Mouse (Mus musculus) heart, adult 8-10 months (tissue): ENCODE data around the gene Cd300a. TPM values are rescaled to one million over a fixed set of nuclear protein-coding genes. Genes with fewer than 3 reads are reported as not detected.
A peak's percentile ranks its signal among the peaks of the same experiment; 100 is the strongest.

Experiments used
- DNase-seq: peaks from one replicate; pipeline ENCODE4 v3.0.0; 2022; ENCODE audit warnings: low spot score
- total RNA-seq, 4 experiments: library from RNA; stranded (reverse); gene quantifications; 2 replicates each; pipeline ENCODE4 v1.2.4; 2022

The Cd300a gene
- total RNA-seq, 4 experiments from 2014 or later, result 0.38 to 1.6 (median 0.86) TPM

DNA sequence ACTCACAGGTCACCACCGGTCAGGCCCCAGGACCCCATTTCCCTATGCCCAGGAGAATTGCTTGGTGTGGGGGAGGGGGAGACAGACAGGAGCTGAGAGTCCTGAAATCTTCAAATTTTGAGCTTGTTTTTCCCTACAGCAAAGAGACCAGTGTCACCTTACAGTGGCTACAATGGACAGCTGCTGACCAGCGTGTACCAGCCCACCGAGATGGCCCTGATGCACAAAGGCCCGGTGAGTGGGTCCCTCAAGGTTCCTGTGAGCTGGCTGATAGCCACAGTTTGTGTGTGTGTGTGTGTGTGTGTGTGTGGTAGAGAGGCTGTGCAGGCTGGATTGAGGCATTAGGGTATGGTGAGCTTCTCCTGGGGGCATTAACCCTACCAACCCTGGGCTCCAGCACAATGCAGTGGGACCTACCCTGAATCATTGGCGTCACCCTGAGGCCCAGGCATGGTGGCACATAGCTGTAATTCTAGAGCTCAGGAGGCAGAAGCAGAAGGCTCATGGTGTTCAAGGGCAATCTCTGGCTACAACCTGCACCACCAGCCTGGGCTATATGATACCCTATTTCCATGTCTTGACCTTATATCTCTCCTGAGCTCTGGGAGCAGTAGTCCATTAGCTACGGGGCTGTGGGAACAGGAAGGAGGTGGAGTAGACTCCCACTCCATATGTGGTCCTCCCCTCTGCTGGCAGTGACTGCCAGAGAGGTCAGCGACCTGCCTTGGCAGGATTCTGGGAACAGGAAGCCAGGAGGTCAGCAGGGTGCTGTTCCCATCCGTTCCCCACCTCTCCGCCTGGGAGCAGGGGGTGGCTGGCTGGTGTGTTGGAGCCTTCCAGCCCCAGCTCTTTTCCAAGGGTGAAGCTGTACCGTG lies 23.1 kb upstream of the Cd300a start:
- DNase-seq, result peak; percentile 56

DNA sequence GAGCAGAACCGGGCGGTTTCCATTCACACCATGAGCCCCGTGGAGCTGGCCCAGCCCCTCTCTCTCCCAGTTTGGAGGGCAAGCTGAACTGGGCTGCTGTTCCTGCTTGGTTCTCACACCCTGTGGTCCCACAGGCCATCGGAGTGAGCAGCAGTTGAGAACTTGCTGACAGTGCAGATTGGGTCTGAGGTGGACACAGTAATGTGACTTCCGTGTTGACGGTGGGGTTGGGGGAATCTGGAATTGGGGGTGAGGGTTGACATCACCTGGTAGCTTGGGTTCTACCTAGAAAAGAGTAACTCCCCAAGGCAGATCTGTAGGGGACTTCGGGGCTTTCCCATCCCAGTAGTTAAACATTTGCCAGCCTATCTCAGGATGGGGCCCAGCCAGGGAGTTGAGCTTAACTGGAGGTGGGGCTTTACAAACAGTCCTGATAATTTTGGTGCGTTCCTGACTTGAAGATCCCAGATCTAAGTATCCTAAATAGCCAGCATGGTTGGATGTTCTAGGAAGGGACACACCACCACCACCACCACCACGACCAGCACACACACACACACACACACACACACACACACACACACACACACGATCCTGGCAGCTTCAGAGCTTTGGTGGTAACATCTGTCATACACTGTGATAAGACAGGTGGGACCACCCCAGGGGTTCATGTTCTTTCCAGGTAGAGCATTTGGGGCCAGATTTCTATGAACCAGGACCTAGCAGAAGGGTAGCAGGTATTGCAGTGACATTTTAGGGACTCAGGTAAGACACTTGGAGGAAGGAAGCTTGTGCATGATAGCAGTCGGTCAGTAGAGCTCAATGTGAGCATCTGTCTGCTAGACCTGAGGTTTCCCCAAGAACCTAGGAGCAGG lies 22.2 kb upstream of the Cd300a start:
- no peak for DNase-seq

DNA sequence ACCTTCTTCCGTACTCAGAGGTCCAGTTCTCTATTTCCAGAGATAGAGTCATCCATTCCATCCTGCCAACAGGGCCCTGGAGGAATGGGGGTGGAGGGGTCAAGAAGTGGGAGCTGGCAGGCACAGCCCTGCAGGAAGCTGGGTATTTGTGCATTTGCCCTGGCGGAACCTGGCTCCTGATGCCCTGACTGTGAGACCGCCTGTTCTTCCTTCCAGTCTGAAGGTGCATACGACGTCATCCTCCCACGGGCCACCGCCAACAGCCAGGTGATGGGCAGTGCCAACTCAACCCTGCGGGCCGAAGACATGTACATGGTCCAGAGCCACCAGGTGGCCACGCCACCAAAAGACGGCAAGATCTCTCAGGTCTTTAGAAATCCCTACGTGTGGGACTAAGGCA lies 21.6 kb upstream of the Cd300a start:
- no peak for DNase-seq

DNA sequence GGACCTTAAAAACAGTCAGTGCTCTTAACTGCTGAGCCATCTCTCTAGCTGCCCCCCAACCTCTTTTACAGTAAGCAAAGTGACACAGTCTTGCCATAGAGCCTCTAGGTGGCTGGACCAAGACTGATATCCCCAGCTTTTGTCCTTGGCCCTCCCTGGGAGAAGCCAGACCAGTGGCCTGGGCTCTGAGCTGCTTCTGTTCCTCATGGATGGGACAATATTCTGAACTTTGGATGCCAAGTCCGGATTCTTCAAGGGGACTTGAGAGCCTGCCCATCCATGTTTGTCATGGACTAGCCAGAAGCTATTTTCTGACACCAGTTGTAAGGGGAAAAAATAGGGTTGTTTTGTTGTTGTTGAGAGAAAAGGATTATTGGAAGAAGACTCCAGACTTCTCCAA lies 20.1 kb upstream of the Cd300a start:
- DNase-seq, result no peak

DNA sequence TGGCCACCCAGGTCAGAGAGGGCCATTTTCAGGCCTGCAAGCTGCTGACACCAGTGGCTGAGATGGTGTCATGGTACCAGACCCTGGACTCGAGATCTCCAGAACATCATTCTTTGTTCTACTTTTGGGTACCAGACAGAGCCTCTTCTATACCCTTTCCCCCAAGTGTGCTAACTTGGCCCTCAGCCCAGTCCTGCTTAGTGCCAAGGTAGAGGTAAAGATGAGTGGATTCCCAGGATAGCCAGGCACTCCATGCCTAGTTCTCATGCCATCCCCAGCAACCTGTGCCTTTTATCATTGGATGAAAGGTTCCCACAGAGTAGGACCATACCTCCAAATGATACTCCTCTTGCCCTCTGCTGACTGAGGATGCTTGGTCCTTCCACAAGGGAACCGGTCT lies 18.3 kb upstream of the Cd300a start:
- DNase-seq, result no peak

DNA sequence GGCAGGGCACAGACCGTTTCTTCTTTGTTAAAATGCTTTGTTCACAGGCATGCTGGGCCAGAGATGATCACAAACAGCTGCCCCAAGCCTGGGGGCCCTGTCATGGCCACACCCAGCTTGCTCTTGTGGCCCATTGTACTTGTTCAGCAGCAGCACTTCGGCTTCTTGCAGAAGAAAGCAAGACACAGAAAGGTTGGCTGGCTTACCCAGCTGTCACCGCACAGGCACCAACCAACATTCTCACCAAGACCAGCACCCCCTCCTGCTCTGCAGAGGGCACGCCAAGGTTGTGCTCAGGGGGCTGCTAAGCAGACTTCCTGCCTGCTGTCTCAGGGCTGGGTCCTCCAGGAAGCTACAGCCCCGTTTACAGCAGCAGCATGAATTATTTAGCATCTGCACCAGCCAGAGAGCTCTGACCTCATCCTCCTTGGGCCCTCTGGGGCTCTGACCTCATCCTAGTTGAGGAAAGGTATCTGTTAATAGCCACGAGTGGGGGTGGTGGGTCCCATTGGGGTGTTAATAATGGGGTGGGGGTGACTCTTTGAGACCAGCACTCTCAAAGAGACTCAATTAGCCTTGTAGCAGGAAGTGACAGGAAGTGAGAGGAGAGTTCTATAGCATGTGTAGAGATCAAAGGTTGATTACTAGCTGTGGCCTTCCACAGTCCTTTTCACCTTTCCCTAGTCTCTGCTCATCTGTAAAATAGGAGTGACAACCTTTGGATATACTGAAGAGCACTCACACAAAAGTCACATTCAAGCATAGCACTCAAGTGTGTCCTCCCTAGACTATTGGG lies 16.6 kb upstream of the Cd300a start:
- DNase-seq, result no peak

DNA sequence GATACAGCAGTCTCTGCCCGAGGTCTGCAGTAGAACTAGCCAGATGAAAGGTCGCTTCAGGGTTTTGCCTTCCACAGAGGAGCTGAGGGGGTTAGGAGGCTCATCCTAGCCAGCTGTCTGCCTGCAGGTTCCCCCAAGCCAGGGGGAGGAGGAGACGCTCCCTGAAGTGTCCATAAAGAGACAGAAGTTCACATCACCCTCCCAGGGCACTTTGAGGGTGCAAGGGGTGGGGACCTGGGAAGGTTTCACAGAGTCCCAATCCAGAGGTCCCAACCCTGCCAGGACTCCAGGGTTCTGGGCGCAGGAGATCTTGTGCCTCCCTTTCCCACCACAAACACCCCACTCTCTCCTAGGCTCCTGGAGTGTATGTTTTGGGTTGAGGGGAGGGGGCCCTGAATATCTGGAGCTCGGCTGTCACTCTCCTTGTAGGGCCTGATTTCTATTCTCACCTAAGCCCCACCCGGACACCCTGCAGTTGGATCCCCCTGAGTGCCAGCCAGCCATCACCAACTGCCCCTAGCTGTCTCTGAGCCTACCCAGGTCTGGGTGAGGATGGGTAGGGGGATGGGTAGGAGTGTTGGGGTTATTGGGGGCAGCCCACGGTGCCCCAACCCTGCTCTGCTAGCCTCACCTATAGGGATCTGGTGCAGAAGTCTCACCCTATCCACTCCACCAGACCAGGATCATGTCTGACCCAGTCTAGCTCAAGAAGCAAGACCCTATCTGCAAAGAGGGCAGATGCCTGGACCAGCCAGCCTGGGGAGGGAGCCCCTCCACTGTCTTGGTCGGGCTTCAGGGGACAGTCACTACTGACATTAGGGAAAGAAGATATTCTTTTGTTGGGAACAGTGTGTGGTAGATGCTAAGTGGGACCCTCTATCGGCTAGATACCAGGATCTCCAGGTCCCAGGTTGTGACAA lies 15.4 kb upstream of the Cd300a start:
- DNase-seq, result no peak

DNA sequence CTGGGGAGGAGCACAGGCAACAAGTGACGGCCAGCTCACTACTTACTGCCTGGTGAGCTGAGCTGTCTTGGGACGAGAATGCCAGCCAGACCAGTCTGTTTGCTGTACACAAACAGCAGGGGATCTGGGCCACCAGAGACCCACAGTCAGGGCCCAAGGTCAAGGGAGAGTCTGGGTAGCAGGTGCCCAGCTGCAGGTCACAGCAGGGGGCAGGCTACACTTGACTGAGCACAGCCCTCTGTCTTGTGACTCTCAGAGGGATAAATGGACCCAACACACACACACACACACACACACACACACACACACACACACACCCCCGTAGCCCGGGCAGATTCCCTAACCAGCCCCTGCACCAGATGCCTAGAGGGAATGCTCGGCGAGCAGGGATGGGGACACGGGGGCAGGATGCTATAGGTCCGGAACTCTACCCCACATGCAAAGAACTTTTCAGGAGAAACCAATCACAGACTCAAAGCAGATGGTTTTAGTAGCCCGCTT lies 14.5 kb upstream of the Cd300a start:
- no peak for DNase-seq

DNA sequence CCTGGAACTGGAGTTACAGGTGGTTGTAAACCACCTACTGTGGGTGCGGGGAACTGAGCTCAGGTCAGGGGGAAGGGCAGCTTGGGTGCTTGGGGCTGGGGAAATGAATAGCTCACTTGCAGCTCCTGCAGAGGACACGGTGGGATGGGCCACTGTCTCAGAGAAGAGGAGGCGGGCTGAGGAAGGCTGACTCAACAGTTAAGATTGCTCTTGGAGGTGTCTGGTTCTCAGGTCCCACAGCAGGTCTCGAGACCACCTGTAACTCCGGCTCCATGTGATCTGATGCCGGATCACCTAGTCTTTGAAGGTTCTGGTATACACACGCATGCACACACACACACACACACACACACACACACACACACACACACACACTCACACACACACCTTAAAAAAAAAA lies 13.7 kb upstream of the Cd300a start:
- DNase-seq, result no peak

DNA sequence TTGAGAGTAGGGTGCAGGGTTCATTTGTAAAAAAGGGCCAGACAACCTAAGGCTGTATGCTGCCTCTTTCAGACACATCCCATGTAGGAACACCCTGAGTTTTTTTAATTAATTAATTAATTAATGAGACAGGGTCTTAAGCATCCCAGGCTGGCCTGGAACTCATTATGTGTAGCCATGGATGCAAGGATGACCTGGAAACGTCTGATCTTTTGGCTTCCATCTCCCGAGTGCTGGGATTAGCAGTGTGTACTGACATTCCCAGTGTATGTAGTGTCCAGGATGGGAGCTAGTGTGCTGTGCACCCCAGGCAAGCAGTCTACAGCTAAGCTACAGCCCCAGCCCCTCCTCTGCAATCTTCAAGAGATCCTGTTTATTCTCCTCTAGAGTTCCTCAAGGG lies 13.2 kb upstream of the Cd300a start:
- no peak for DNase-seq

DNA sequence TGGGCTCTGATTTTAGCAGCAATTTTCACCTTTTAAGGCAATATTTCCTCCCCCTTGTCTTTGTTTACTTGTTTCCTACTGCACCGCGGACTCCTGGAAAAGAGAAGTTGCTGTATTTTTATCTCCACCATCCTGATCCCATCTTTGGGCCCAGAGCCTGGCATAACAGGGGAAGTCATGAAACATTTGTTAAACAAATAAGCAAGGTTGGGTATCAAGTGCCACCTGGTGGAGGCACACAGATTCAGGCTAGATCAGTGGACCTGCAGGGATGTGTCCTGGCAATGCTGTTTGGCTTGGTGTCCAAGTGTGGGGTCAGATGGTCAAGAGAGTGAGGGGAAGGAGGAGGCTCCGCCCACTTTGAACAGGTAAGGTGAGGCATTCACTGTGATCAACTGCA lies 12.7 kb upstream of the Cd300a start:
- DNase-seq, result no peak

DNA sequence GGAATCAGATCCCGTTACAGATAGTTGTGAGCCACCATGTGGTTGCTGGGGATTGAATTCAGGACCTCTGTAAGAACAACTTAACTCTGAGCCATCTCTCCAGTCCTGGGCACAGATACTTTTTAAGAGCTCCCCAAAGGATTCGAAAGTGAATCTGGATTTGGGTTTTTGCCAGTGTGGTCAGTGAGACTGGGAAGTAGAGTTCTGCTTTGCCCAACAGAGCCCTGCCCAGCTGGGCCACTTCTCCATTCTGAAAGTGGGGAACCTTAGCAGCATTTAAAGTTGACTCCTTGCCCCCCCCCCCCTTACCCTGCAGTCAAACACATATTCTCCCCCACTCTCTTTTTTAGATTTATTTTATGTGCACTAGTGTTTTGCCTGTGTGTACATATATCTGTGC lies 10.2 kb upstream of the Cd300a start:
- peak; percentile 42 for DNase-seq

DNA sequence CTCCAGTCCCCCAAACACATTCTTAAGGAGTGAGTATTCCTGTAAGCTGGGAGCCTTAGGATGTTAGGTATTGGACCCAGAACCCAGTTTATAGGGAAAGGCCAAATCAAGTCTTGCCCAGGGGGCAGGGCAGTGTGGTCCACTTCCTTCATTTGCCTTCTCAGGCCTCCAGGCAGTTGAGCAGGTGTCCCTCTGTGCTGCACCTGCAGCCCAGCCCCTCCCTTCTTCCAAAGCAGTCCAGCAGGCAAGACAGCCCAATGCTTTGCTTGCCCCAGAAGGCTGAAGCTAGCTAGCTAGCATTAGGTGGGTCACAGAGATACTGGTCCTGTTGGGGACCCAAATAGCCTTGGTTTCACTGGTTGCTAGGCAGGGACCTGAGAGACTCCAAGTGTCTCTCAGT lies 9.7 kb upstream of the Cd300a start:
- no peak for DNase-seq

DNA sequence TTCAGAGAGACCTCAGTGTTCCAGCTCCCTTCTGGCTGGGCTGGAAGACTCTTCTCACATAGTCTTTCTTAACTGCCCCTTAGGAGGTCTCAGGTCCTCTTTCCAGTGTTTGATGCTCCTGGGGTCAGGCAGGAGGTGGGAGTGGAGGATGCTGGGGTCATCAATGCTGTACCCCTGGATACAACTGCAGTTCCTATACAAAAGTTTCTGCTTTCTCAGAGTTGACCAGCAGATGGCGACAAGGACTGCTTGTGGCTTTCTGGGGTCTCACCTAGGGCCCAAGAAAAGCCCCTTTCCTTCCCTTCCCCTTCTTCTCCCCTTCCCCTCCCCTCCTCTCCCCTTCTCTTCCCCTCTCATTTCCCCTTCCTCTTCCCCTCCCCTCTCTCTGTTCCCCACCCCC lies 9.3 kb upstream of the Cd300a start:
- no peak for DNase-seq

DNA sequence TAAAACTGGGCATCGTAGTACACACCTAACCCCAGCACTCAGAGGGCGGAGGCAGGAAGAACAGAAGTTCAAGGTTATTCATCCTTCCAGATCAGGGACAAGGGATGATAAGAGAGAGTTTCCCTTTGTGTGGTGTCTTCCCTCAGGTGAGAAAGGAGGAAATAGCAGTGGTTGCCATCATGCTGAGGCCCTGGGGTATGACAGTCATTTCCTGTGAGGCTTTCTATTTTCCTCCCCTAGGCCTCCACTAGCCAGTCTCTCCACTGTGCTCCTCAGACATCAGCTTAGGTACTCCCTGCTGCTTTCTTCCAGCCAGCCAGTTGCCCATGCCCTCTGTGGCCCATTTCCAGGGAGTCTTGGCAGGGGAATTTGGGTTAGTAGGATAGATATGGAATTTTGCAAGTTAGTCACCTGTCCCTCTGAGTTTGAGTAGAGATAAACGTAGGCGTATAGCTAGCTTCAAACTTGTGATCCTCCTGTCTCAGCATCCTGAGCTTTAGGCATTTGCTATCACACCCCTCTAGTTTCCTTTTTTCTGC lies 6.5 kb upstream of the Cd300a start:
- DNase-seq, result no peak

DNA sequence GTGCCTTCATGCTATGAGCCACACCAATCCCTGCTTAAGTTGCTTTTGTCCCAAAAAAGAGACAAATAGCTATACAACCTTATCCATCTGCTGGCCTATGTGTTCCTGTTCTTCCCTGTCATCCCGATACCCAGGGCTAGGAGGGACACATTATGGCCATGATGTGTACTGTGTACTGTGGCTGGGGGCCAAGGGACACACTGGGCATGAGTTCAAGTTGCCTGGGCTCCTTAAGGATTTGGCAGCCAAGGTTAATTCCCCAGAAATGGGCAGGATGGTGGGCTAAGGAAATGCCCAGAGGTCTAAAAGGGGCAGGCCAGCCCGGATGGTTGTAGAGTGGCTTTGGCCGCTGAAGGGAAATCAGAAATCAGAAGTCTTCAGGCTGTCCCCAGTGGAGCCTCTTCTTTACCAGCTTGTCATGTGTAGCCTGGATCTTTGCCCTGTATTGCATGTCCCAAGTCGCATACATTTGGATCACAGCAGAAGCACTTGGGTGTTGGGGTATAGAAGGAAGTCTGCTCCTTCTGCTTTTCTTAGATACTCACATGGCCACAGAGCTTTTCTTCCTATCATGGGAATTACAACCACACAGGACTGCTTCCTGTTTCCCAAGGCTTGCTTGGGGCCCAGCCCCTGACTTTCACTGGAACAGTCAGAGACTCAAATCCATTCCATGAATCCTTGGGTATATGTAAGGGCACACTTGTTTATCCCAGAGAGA lies 5.3 kb upstream of the Cd300a start:
- DNase-seq, result peak; percentile 44

DNA sequence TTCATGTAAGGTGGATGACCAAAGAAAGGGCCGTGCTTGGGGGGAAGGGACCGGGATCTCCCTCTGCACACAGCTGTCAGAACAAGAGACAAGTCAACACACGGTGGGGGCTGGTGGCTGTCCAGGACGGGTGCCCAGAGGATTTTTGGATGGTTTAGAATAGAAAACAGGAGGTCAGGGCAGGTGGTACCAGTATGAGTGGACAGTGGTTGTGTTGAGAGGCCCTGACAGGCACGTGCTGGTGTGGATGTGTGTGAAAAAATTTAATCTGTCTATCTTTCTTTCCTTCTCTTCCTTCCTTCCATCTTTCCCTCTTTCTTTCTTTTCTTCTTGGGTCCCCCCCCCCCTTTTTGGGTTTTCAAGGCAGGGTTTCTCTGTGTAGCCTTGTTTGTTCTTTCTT lies 701 bp downstream of the Cd300a start:
- DNase-seq, result no peak

DNA sequence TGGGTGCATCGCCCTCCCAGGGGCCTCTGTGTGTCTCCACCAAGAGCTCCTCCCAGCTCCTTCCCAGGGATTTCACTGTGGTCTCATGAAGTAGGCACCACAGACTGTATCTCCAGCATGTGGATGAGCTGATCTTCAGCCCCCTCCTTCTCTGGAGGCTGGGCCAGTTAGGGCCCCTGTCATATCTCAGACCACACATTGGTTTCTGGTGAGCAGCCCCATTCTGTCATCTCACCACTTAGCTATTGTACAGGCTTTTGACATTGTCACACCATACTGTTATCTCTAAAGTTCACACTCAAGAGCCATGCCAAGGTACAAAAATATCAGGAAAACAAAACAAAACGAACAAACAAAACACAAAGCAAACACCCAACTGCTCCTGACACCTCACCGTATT lies 6.2 kb downstream of the Cd300a start:
- DNase-seq, result no peak

DNA sequence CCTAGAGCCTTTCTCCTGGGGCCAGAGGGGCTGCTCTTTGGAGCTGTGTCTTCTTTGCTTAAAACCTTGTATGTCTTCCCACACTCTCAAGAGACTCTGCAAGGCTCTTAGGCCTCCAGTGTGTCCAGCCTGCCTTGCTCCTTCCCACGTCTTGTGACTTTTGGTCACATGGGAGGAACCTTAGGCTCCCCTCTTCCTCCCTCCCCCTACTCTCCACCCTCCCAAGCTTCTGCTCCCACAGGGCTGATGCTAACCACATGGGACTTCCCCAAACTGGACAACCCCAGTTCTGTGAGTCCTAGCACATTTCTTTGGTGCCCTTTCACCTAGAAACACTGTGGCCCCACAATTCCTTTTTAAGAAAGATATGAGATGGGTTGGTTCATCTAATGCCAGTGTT lies 8.2 kb downstream of the Cd300a start:
- peak; percentile 65 for DNase-seq

DNA sequence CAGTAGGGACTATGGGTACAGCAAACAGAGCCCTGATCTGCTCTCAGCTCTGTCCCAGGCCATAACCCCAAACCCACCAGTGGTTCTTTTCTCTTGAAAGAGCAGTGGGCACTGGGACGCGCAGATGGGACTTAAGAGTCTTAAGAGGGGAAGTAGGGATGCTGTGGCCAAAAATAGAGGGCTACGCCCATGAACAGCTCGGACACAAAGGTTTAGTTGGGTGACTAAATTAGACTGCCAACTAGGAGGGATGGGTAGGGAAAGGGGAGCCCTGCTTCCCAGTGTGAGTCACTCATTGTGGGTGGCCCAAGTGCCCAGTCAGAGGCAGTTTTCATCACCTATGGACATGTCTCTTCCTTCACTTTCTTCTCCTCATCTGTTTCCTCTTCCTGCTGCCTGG lies 13.4 kb downstream of the Cd300a start:
- DNase-seq, result no peak
